Mouse (Mus musculus): ENCODE measurements around the gene Ubl4a. TPM values are rescaled to one million over a fixed set of nuclear protein-coding genes. Genes with fewer than 3 reads are reported as not detected.
A peak's percentile ranks its signal among the peaks of the same experiment; 100 is the strongest.

Ubl4a gene
- total RNA-seq, 1 experiment = 15.3 TPM

GRCm38 (mm10) chrX:74392535-74393443 is 19.8 kb upstream of the Ubl4a start, which contains the start of the genes Fam3a and Ikbkg:
TSS of gene Fam3a (minus strand) at chrX:74393272.
TSS of gene Ikbkg (plus strand) at chrX:74393290.
- no peaks in the 10 kb centered on the region for H3K9me3 ChIP-seq (ENCODE audit: control insufficient read depth, insufficient read depth, low read depth, low read length)
- H3K9ac ChIP-seq (ENCODE audit: insufficient read depth, low read depth, low read length, poor library complexity, severe bottlenecking) = peak within 1 kb of the TSS; percentile 93
- H3K36me3 ChIP-seq (ENCODE audit: control insufficient read depth, insufficient read depth, low read length, poor library complexity, severe bottlenecking) = no peaks in the 10 kb centered on the region
- in situ Hi-C loops (cut with MboI; ENCODE audit: low sequenced_read_pairs in 2 of 2, unreplicated experiment in 2 of 2) = no loop called here
- peak; percentile 63 for DNase-seq (ENCODE audit: low read depth, low spot score)
- TF ChIP-seq MAFK (IDR thresholded peaks at IDR 0.05; ENCODE audit: insufficient read depth, low read depth, low read length) = no peak
- no peak for TF ChIP-seq ZNF384 (IDR thresholded peaks at IDR 0.05; ENCODE audit: low read depth, low read length)
- TF ChIP-seq ZC3H11A (IDR thresholded peaks at IDR 0.05; ENCODE audit: borderline replicate concordance, low read depth, low read length) = no peak
- TF ChIP-seq CHD2 (IDR thresholded peaks at IDR 0.05; ENCODE audit: low read depth, low read length) = no peak
- TF ChIP-seq HCFC1 (IDR thresholded peaks at IDR 0.05; ENCODE audit: borderline replicate concordance, insufficient read depth, low read length) = no peak
- peak within 1 kb of the TSS; percentile 83 to 94 for H3K4me3 ChIP-seq (ENCODE audit: insufficient read depth in 1 of 2, low read depth in 1 of 2, low read length in 2 of 2, poor library complexity in 1 of 2, severe bottlenecking in 1 of 2)
- H3K27ac ChIP-seq (ENCODE audit: insufficient read depth, low read depth, low read length, poor library complexity, severe bottlenecking) = peak within 1 kb of the TSS; percentile 82
- H3K4me1 ChIP-seq (ENCODE audit: control insufficient read depth in 2 of 2, insufficient read depth in 2 of 2, low read length in 2 of 2, poor library complexity in 1 of 2) = no peaks in the 10 kb centered on the region

DNA sequence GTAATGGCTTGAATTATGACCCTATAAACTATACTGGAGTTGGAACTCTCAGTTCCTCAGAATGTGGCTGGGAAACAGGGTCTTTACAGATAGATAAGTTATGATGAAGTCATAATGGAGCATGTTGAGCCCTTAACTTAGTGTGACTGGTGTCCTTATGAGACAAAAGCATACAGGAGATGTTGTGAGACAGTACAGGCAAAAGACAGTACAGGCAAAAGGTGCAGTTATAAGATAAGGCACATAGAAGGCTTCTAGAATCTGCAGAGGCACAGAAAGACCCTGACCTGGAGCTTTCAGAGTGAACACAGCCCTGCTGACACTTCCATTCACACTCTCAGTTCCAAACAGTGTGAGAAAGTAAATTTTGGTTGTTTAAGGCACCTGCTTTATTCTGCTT is 15.1 kb upstream of the Ubl4a start:
- Histone ChIP-seq H3K4me1 (ENCODE audit: control insufficient read depth in 2 of 2, insufficient read depth in 2 of 2, low read length in 2 of 2, poor library complexity in 1 of 2) (no peaks in the 10 kb centered on the region), H3K4me3 (ENCODE audit: insufficient read depth in 1 of 2, low read depth in 1 of 2, low read length in 2 of 2, poor library complexity in 1 of 2, severe bottlenecking in 1 of 2) (no peak overlapping the region), H3K27ac (ENCODE audit: insufficient read depth, low read depth, low read length, poor library complexity, severe bottlenecking) (no peak overlapping the region), H3K36me3 (ENCODE audit: control insufficient read depth, insufficient read depth, low read length, poor library complexity, severe bottlenecking) (0 out of 2 replicates have a peak, but pooled peaks cover 2% of the 10 kb centered on the region), H3K9ac (ENCODE audit: insufficient read depth, low read depth, low read length, poor library complexity, severe bottlenecking) (no peak overlapping the region), H3K9me3 (ENCODE audit: control insufficient read depth, insufficient read depth, low read depth, low read length) (no peaks in the 10 kb centered on the region)
- DNase-seq (ENCODE audit: low read depth, low spot score) = no peak
- in situ Hi-C loops (cut with MboI; ENCODE audit: low sequenced_read_pairs in 2 of 2, unreplicated experiment in 2 of 2) = no loop called here
- TF ChIP-seq CHD2 (IDR thresholded peaks at IDR 0.05; ENCODE audit: low read depth, low read length) (no peak), ZNF384 (IDR thresholded peaks at IDR 0.05; ENCODE audit: low read depth, low read length) (no peak), ZC3H11A (IDR thresholded peaks at IDR 0.05; ENCODE audit: borderline replicate concordance, low read depth, low read length) (no peak), HCFC1 (IDR thresholded peaks at IDR 0.05; ENCODE audit: borderline replicate concordance, insufficient read depth, low read length) (no peak), MAFK (IDR thresholded peaks at IDR 0.05; ENCODE audit: insufficient read depth, low read depth, low read length) (no peak)

DNA sequence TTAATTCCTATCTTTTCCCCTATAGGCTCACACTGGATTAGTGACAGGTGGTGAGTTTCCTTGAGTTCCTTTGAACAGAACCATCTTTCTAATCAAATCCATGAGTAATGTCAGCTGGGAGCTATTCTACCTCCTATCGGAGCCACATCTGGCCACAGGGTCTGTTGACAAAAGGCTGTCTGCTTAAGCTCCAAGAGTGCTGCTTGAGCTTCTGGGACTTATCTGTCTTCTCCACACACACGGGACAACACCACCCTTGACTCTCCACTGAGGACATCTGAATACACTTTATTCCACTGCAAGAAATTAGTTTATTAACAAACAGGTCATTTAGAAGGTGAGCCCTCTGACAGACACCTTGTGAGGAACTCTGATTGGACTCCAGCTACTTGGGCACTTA is 11.4 kb upstream of the Ubl4a start:
- DNase-seq (ENCODE audit: low read depth, low spot score) = no peak
- H3K4me3 ChIP-seq (ENCODE audit: insufficient read depth in 1 of 2, low read depth in 1 of 2, low read length in 2 of 2, poor library complexity in 1 of 2, severe bottlenecking in 1 of 2) = no peak overlapping the region
- no peaks in the 10 kb centered on the region for H3K9me3 ChIP-seq (ENCODE audit: control insufficient read depth, insufficient read depth, low read depth, low read length)
- in situ Hi-C loops (cut with MboI; ENCODE audit: low sequenced_read_pairs in 2 of 2, unreplicated experiment in 2 of 2) = no loop called here
- 0 out of 2 replicates have a peak, but pooled peaks cover 2% of the 10 kb centered on the region for H3K36me3 ChIP-seq (ENCODE audit: control insufficient read depth, insufficient read depth, low read length, poor library complexity, severe bottlenecking)
- no peak overlapping the region for H3K9ac ChIP-seq (ENCODE audit: insufficient read depth, low read depth, low read length, poor library complexity, severe bottlenecking)
- no peaks in the 10 kb centered on the region for H3K4me1 ChIP-seq (ENCODE audit: control insufficient read depth in 2 of 2, insufficient read depth in 2 of 2, low read length in 2 of 2, poor library complexity in 1 of 2)
- no peak for TF ChIP-seq MAFK (IDR thresholded peaks at IDR 0.05; ENCODE audit: insufficient read depth, low read depth, low read length)
- TF ChIP-seq ZC3H11A (IDR thresholded peaks at IDR 0.05; ENCODE audit: borderline replicate concordance, low read depth, low read length) = no peak
- TF ChIP-seq ZNF384 (IDR thresholded peaks at IDR 0.05; ENCODE audit: low read depth, low read length) = no peak
- TF ChIP-seq HCFC1 (IDR thresholded peaks at IDR 0.05; ENCODE audit: borderline replicate concordance, insufficient read depth, low read length) = no peak
- TF ChIP-seq CHD2 (IDR thresholded peaks at IDR 0.05; ENCODE audit: low read depth, low read length) = no peak
- no peak overlapping the region for H3K27ac ChIP-seq (ENCODE audit: insufficient read depth, low read depth, low read length, poor library complexity, severe bottlenecking)

GRCm38 (mm10) chrX:74368209-74368909 is 4.7 kb downstream of the Ubl4a start:
- Histone ChIP-seq H3K9me3 (ENCODE audit: control insufficient read depth, insufficient read depth, low read depth, low read length) (no peaks in the 10 kb centered on the region), H3K9ac (ENCODE audit: insufficient read depth, low read depth, low read length, poor library complexity, severe bottlenecking) (peak overlapping the region; percentile 91), H3K36me3 (ENCODE audit: control insufficient read depth, insufficient read depth, low read length, poor library complexity, severe bottlenecking) (no peaks in the 10 kb centered on the region), H3K4me3 (ENCODE audit: insufficient read depth in 1 of 2, low read depth in 1 of 2, low read length in 2 of 2, poor library complexity in 1 of 2, severe bottlenecking in 1 of 2) (peak overlapping the region; percentile 75 to 77), H3K27ac (ENCODE audit: insufficient read depth, low read depth, low read length, poor library complexity, severe bottlenecking) (0 out of 2 replicates have a peak overlapping the region, but pooled peaks have one; percentile 27), H3K4me1 (ENCODE audit: control insufficient read depth in 2 of 2, insufficient read depth in 2 of 2, low read length in 2 of 2, poor library complexity in 1 of 2) (peaks cover 0 to 9% of the 10 kb centered on the region in 2 experiments; a peak in 1 of 4 replicates)
- DNase-seq (ENCODE audit: low read depth, low spot score) = no peak
- TF ChIP-seq CHD2 (IDR thresholded peaks at IDR 0.05; ENCODE audit: low read depth, low read length) = no peak
- TF ChIP-seq ZC3H11A (IDR thresholded peaks at IDR 0.05; ENCODE audit: borderline replicate concordance, low read depth, low read length) = no peak
- TF ChIP-seq ZNF384 (IDR thresholded peaks at IDR 0.05; ENCODE audit: low read depth, low read length) = no peak
- no peak for TF ChIP-seq HCFC1 (IDR thresholded peaks at IDR 0.05; ENCODE audit: borderline replicate concordance, insufficient read depth, low read length)
- TF ChIP-seq MAFK (IDR thresholded peaks at IDR 0.05; ENCODE audit: insufficient read depth, low read depth, low read length) = no peak
- in situ Hi-C loops (cut with MboI; ENCODE audit: low sequenced_read_pairs in 2 of 2, unreplicated experiment in 2 of 2) = no loop called here
